ENCODE assay signal across 2 mouse cellular contexts in genomic region chr5:112244275-112244562, GRCm38 (mm10).
TF ChIP-seq lines count a peak whose summit lies in the region.

No protein-coding gene starts in this region.

TF ChIP-seq in MEL, 35 proteins besides CTCF, POLR2A, EP300 and RAD21 (continued from another document):
- TF ChIP-seq USF2 (IDR thresholded peaks at IDR 0.05; ENCODE audit: borderline replicate concordance in 1 of 2, insufficient read depth in 1 of 2, low read depth in 1 of 2, low read length in 2 of 2) (no peak), GABPA (IDR thresholded peaks at IDR 0.05; ENCODE audit: low read depth, low read length) (no peak), MXI1 (IDR thresholded peaks at IDR 0.05; ENCODE audit: low read depth, low read length) (no peak), ZNF384 (IDR thresholded peaks at IDR 0.05; ENCODE audit: low read depth, low read length) (no peak), ETS1 (IDR thresholded peaks at IDR 0.05; ENCODE audit: low read depth, low read length) (no peak), ZMIZ1 (IDR thresholded peaks at IDR 0.05; ENCODE audit: low read depth, low read length) (no peak), CHD2 (IDR thresholded peaks at IDR 0.05; ENCODE audit: low read length) (no peak), POLR2AphosphoS2 (IDR thresholded peaks at IDR 0.05; ENCODE audit: low read length) (no peak), TCF12 (IDR thresholded peaks at IDR 0.05; ENCODE audit: low read depth, low read length) (no peak)
TF ChIP-seq in MEL: peak in this region for 0.

TF ChIP-seq in myocyte, 11 proteins besides CTCF, POLR2A, EP300 and RAD21 (continued from another document):
- TF ChIP-seq REST (IDR thresholded peaks at IDR 0.05; ENCODE audit: insufficient read depth, insufficient read length) (no peak), TCF3 (IDR thresholded peaks at IDR 0.05; ENCODE audit: insufficient read length, low read depth) (no peak)
